Mouse (Mus musculus): ENCODE data around the gene Exoc6b.

GRCm38 (mm10) chr6:85024403-85024802, 44.9 kb downstream of the Exoc6b start:
- TF ChIP-seq CTCF (IDR thresholded peaks at IDR 0.05; ENCODE audit: low read depth) (no peak), EP300 (IDR thresholded peaks at IDR 0.05; ENCODE audit: low read depth) (no peak)

Data from heart, postnatal 0 days (tissue).